Mouse (Mus musculus): ENCODE results near the gene Evpl.

- TF ChIP-seq CTCF (IDR thresholded peaks at IDR 0.05; ENCODE audit: insufficient read depth, low read depth, low read length): no peak
- no peak for TF ChIP-seq POLR2A (IDR thresholded peaks at IDR 0.05; ENCODE audit: insufficient read depth, low read depth, low read length)
Measured at GRCm38 (mm10) chr11:116255090-116255981, 17.5 kb upstream of the Evpl start.

Data from olfactory bulb, adult 2 months (tissue).